Mouse (Mus musculus) thymus, adult 2 months (tissue): ENCODE data around the gene Mamstr. TPM values are rescaled to one million over a fixed set of nuclear protein-coding genes. Genes with fewer than 3 reads are reported as not detected.

ENCODE experiments used
- DNase-seq: peaks from one replicate; pipeline ENCODE4 v3.0.0; 2021
- H3K27ac ChIP-seq: fragments of 200-500 bp; 2 replicates; pipeline ENCODE4 v1.5.1; 2012; ENCODE audit warnings: low read length, control low read depth; ENCODE audit not compliant: control insufficient read depth, insufficient read depth
- H3K27me3 ChIP-seq: fragments of 200-500 bp; 2 replicates; pipeline ENCODE4 v1.6.1; 2012; ENCODE audit warnings: mild to moderate bottlenecking, low read length, moderate library complexity, mixed read lengths; ENCODE audit not compliant: control insufficient read depth, insufficient read depth
- H3K36me3 ChIP-seq: fragments of 200-500 bp; 2 replicates; pipeline ENCODE4 v1.6.1; 2012; ENCODE audit warnings: mild to moderate bottlenecking, low read length, moderate library complexity; ENCODE audit not compliant: control insufficient read depth, insufficient read depth
- H3K4me1 ChIP-seq: fragments of 200-500 bp; replicated peaks from 2 replicates; pipeline ENCODE4 v1.6.1; 2012; ENCODE audit warnings: low read length; ENCODE audit not compliant: control insufficient read depth, insufficient read depth
- H3K4me3 ChIP-seq: fragments of 200-500 bp; 2 replicates; pipeline ENCODE4 v1.5.1; 2012; ENCODE audit warnings: mild to moderate bottlenecking, low read length, control low read depth, moderate library complexity; ENCODE audit not compliant: control insufficient read depth, insufficient read depth
- CTCF ChIP-seq: fragments of 200-500 bp; IDR thresholded peaks from 2 replicates; pipeline ENCODE4 v1.5.1; 2012; ENCODE audit warnings: mild to moderate bottlenecking, control low read depth, low read length, moderate library complexity, borderline replicate concordance; ENCODE audit not compliant: control insufficient read depth, poor library complexity, insufficient read depth; ENCODE audit errors: extremely low read depth
- POLR2A ChIP-seq: fragments of 200-500 bp; IDR thresholded peaks from 2 replicates; pipeline ENCODE4 v1.6.1; 2012; ENCODE audit warnings: mild to moderate bottlenecking, low read length, control low read depth, moderate library complexity; ENCODE audit not compliant: control insufficient read depth, poor library complexity, insufficient read depth; ENCODE audit errors: extremely low read depth
- WGBS: fragments of 180-500 bp; shearing (Covaris S2); methylation state at CpG from one replicate; pipeline ENCODE4 v1.1.7; 2018; 5-methylcytosine and 5-hydroxymethylcytosine counted together
- polyA plus RNA-seq: library from polyadenylated mRNA; depleted of rRNA; stranded (reverse); fragments of >200 nt; gene quantifications from 2 replicates; pipeline ENCODE4 v1.2.3, GENCODE M21; 2012; rRNA removed

Mamstr gene
- 3.9 and 4.4 TPM in 2 replicates for polyA plus RNA-seq

- Histone ChIP-seq H3K4me1 (peaks cover 19% of the 10 kb centered on the region), H3K27me3 (no peaks in the 10 kb centered on the region), H3K4me3 (no peak within 1 kb of the TSS), H3K36me3 (no peaks in the 10 kb centered on the region), H3K27ac (no peak within 1 kb of the TSS)
- WGBS = 79% methylated on average over 19 of the region's 19 CpGs
- no peak for DNase-seq
- no peak for TF ChIP-seq CTCF
- TF ChIP-seq POLR2A = no peak
Measured at GRCm38 (mm10) chr7:45639561-45640027, at the start of gene Mamstr. TSS of gene Mamstr (plus strand) at chr7:45639977.

GRCm38 (mm10) chr7:45590874-45591273, 48.9 kb upstream of the Mamstr start:
- Histone ChIP-seq H3K4me3 (no peak overlapping the region), H3K36me3 (peaks cover 13% of the 10 kb centered on the region), H3K27ac (no peak overlapping the region), H3K4me1 (peaks cover 10% of the 10 kb centered on the region), H3K27me3 (no peaks in the 10 kb centered on the region)
- TF ChIP-seq CTCF (no peak), POLR2A (no peak)
- WGBS = 75% methylated on average over 3 of the region's 3 CpGs
- DNase-seq = no peak

DNA sequence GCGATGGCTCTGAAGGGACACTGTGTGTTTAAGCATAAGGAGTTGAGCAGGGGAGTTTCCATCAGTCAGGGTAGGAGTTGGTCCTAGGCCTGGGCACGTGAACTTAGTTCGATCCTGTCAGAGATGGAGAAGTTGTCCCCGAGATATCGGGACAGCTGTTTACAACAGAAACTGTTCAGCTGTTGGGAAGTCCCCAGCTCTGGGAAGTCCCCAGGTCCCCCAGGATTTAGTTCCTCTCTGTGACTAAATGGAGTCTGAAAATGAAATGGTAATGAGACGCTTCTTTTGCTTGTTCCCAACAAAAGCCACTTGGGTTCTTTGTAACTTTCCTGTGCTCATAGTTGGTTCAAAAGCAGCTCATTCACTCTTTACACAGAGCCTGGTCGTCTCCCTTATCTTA, 47.9 kb upstream of the Mamstr start:
- Histone ChIP-seq H3K27me3 (no peaks in the 10 kb centered on the region), H3K36me3 (peaks cover 9% of the 10 kb centered on the region; the same call in 1 of the 2 replicates), H3K4me3 (no peak overlapping the region), H3K4me1 (peaks cover 17% of the 10 kb centered on the region), H3K27ac (no peak overlapping the region)
- TF ChIP-seq CTCF = no peak
- WGBS = 42% methylated on average over 7 of the region's 7 CpGs
- no peak for DNase-seq

DNA sequence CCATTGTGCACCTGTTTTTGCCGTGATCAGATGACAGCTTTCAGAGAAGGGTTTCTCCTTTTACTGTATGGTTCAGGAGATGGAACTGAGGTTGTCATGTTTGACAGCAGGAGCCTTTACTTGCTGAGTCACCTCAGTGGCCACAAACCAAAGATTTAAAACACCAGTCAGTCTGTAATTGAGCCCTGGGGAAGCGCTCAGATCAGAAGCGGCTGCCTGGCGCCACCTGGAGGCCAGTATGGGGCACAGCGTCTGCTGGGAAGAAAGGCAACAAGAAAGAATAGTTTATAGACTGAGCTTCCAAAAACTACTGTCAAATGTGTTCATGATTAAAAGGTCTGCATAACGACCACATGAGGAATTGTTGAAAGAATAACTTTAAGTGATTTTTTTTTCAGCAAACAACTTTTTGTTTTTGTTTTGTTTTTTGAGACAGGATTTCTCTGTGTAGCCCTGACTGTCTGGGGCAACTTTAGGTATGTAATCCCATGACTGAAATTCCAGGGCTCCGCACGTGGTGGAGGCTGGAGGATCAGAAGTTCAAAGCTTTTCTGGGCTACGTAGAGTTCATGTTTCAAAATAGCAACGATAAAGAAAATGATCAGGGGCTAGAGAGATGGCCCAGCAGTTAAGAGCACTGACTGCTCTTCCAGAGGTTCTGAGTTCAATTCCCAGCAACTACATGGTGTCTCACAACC, 46.5 kb upstream of the Mamstr start:
- H3K27me3 ChIP-seq = no peaks in the 10 kb centered on the region
- H3K27ac ChIP-seq = no peak overlapping the region
- H3K4me3 ChIP-seq = no peak overlapping the region
- TF ChIP-seq CTCF = peak; percentile 91
- TF ChIP-seq POLR2A = no peak
- peaks cover 19% of the 10 kb centered on the region for H3K4me1 ChIP-seq
- 28% methylated on average over 10 of the region's 10 CpGs for WGBS
- peak; percentile 73 for DNase-seq
- peaks cover 3% of the 10 kb centered on the region; the same call in 1 of the 2 replicates for H3K36me3 ChIP-seq

- Histone ChIP-seq H3K4me3 (no peak overlapping the region), H3K27ac (no peak overlapping the region), H3K4me1 (peaks cover 28% of the 10 kb centered on the region), H3K27me3 (no peaks in the 10 kb centered on the region), H3K36me3 (no peaks in the 10 kb centered on the region)
- over 99% methylated on average over 4 of the region's 4 CpGs for WGBS
- no peak for DNase-seq
- no peak for TF ChIP-seq POLR2A
- TF ChIP-seq CTCF = no peak
Measured at GRCm38 (mm10) chr7:45595176-45595575, 44.6 kb upstream of the Mamstr start.

DNA sequence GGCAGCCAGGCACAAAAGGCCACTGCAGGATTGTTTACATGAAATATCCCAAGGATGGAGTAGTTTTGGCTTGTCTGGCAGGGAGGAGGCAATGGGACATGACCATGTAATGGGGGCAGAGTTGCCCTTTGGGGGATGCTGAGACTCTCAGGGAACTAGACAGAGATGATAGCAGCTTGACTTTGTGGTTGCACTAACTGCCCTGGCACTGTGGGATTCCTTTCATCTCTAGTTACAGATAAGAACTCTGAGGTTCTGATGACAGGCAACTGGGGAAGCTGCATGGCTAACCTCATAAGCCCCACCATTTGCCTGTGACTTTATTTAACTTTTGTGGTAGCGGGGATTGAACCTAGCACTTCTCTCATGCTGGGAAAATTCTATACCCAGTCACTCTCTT, 43.7 kb upstream of the Mamstr start:
- TF ChIP-seq CTCF (no peak), POLR2A (no peak)
- H3K4me3 ChIP-seq = no peak overlapping the region
- no peak overlapping the region for H3K27ac ChIP-seq
- peaks cover 38% of the 10 kb centered on the region for H3K4me1 ChIP-seq
- no peaks in the 10 kb centered on the region for H3K27me3 ChIP-seq
- WGBS = 5% methylated on average over 1 of the region's 1 CpGs
- no peaks in the 10 kb centered on the region for H3K36me3 ChIP-seq
- DNase-seq = no peak

- Histone ChIP-seq H3K4me1 (peaks cover 43% of the 10 kb centered on the region), H3K27ac (no peak overlapping the region), H3K4me3 (no peak overlapping the region), H3K36me3 (no peaks in the 10 kb centered on the region), H3K27me3 (no peaks in the 10 kb centered on the region)
- DNase-seq = no peak
- 92% methylated on average over 5 of the region's 5 CpGs for WGBS
- TF ChIP-seq POLR2A (no peak), CTCF (no peak)
Measured at GRCm38 (mm10) chr7:45597013-45597412, 42.8 kb upstream of the Mamstr start.
